Mouse (Mus musculus) forebrain, embryonic 14.5 days (tissue): ENCODE results near the gene Scml4. TPM values are rescaled to one million over a fixed set of nuclear protein-coding genes. Genes with fewer than 3 reads are reported as not detected.

Source experiments
- ATAC-seq: fragments of 200-750 bp; cut with Nextera tagmentation; 2 replicates; pipeline ENCODE4 v1.8.0; 2017; ENCODE audit warnings: mild to moderate bottlenecking, moderate library complexity
- DNase-seq: peaks from one replicate; pipeline ENCODE4 v3.0.0-alpha.2; 2015; ENCODE audit warnings: low spot score
- H3K27ac ChIP-seq: fragments of 300-500 bp; sonication (generic); 2 replicates; pipeline ENCODE4 v1.5.1; 2014; ENCODE audit warnings: low read depth, mild to moderate bottlenecking, control low read depth, low read length, moderate library complexity
- H3K27me3 ChIP-seq: fragments of 300-500 bp; sonication (generic); replicated peaks from 2 replicates; pipeline ENCODE4 v1.6.1; 2014; ENCODE audit warnings: low read length, control low read depth, mixed read lengths; ENCODE audit not compliant: control insufficient read depth, insufficient read depth
- H3K36me3 ChIP-seq: fragments of 300-500 bp; sonication (generic); 2 replicates; pipeline ENCODE4 v1.6.1; 2014; ENCODE audit warnings: low read length, control low read depth; ENCODE audit not compliant: control insufficient read depth, insufficient read depth
- H3K4me1 ChIP-seq: fragments of 300-500 bp; sonication (generic); 2 replicates; pipeline ENCODE4 v1.6.1; 2014; ENCODE audit warnings: antibody characterized with exemption, low read length, control low read depth; ENCODE audit not compliant: control insufficient read depth, insufficient read depth
- H3K4me2 ChIP-seq: fragments of 300-500 bp; sonication (generic); 2 replicates; pipeline ENCODE4 v1.6.1; 2014; ENCODE audit warnings: mild to moderate bottlenecking, control low read depth, low read length
- H3K4me3 ChIP-seq: fragments of 300-500 bp; sonication (generic); 2 replicates; pipeline ENCODE4 v1.5.1; 2014; ENCODE audit warnings: low read depth, low read length, control low read depth
- H3K9ac ChIP-seq: fragments of 300-500 bp; sonication (generic); 2 replicates; pipeline ENCODE4 v1.6.1; 2014; ENCODE audit warnings: mild to moderate bottlenecking, low read length, control low read depth, moderate library complexity
- H3K9me3 ChIP-seq: fragments of 300-500 bp; sonication (generic); replicated peaks from 2 replicates; pipeline ENCODE4 v1.6.1; 2016; ENCODE audit warnings: low read length, control low read depth, mixed read lengths; ENCODE audit not compliant: control insufficient read depth
- whole genome bisulfite sequencing: fragments of 180-500 bp; shearing (Covaris S2); extraction: QIAGEN DNeasy Blood & Tissue Kit; methylation state at CpG from one replicate; pipeline ENCODE4 v1.1.7; 2014; 5-methylcytosine and 5-hydroxymethylcytosine counted together
- polyA plus RNA-seq: library from polyadenylated mRNA; unstranded; fragments of >200 nt; fragmentation: Nextera tagmentation; extraction: Ambion mirVana; gene quantifications from 2 replicates; pipeline ENCODE4 v1.2.1, GENCODE M21; 2014

Gene Scml4
- polyA plus RNA-seq, 1 experiment from 2014 or later = 4.9 TPM

GRCm38 (mm10) chr10:42972504-42973172 is 112.5 kb downstream of the Scml4 start:
- H3K9me3 ChIP-seq = no peaks in the 10 kb centered on the region
- WGBS = 35% methylated on average over 18 of the region's 18 CpGs
- DNase-seq (peak; percentile 85), ATAC-seq (peak; percentile 86; the same call in 1 of the 2 replicates)
- no peak overlapping the region for H3K4me3 ChIP-seq
- H3K27ac ChIP-seq = no peak overlapping the region
- 0 out of 2 replicates have a peak, but pooled peaks cover 2% of the 10 kb centered on the region for H3K4me1 ChIP-seq
- no peaks in the 10 kb centered on the region for H3K36me3 ChIP-seq
- 0 out of 2 replicates have a peak overlapping the region, but pooled peaks have one; percentile 9 for H3K4me2 ChIP-seq
- no peak overlapping the region for H3K9ac ChIP-seq
- H3K27me3 ChIP-seq = no peaks in the 10 kb centered on the region

- no peaks in the 10 kb centered on the region for H3K27me3 ChIP-seq
- H3K9me3 ChIP-seq = no peaks in the 10 kb centered on the region
- ATAC-seq = peak; percentile 2; the same call in 1 of the 2 replicates
- H3K9ac ChIP-seq = no peak overlapping the region
- no peak overlapping the region for H3K4me2 ChIP-seq
- no peaks in the 10 kb centered on the region for H3K4me1 ChIP-seq
- H3K4me3 ChIP-seq = no peak overlapping the region
- no peak for DNase-seq
- no peak overlapping the region for H3K27ac ChIP-seq
- WGBS = 70% methylated on average over 4 of the region's 4 CpGs
- no peaks in the 10 kb centered on the region for H3K36me3 ChIP-seq
Observed at GRCm38 (mm10) chr10:42973537-42973936, 113.4 kb downstream of the Scml4 start.

GRCm38 (mm10) chr10:42976577-42976976 is 116.4 kb downstream of the Scml4 start:
- H3K4me2 ChIP-seq = no peak overlapping the region
- H3K4me3 ChIP-seq = no peak overlapping the region
- no peaks in the 10 kb centered on the region for H3K27me3 ChIP-seq
- DNase-seq (no peak), ATAC-seq (no peak)
- 88% methylated on average over 6 of the region's 6 CpGs for WGBS
- no peak overlapping the region for H3K9ac ChIP-seq
- no peaks in the 10 kb centered on the region for H3K36me3 ChIP-seq
- H3K9me3 ChIP-seq = no peaks in the 10 kb centered on the region
- H3K4me1 ChIP-seq = no peaks in the 10 kb centered on the region
- no peak overlapping the region for H3K27ac ChIP-seq

GRCm38 (mm10) chr10:42978346-42978745 is 118.2 kb downstream of the Scml4 start:
- H3K9me3 ChIP-seq = no peaks in the 10 kb centered on the region
- no peaks in the 10 kb centered on the region for H3K36me3 ChIP-seq
- no peaks in the 10 kb centered on the region for H3K4me1 ChIP-seq
- H3K4me2 ChIP-seq = no peak overlapping the region
- H3K9ac ChIP-seq = no peak overlapping the region
- H3K4me3 ChIP-seq = no peak overlapping the region
- no peak overlapping the region for H3K27ac ChIP-seq
- no peaks in the 10 kb centered on the region for H3K27me3 ChIP-seq
- WGBS = 59% methylated on average over 3 of the region's 3 CpGs
- ATAC-seq = no peak
- DNase-seq = no peak

- Histone ChIP-seq H3K9me3 (no peaks in the 10 kb centered on the region), H3K27me3 (no peaks in the 10 kb centered on the region), H3K27ac (no peak overlapping the region), H3K36me3 (no peaks in the 10 kb centered on the region), H3K9ac (no peak overlapping the region), H3K4me2 (no peak overlapping the region), H3K4me1 (no peaks in the 10 kb centered on the region), H3K4me3 (no peak overlapping the region)
- DNase-seq (peak; percentile 49), ATAC-seq (no peak)
- WGBS = 72% methylated on average over 7 of the region's 7 CpGs
Observed at GRCm38 (mm10) chr10:42980999-42981757, 121.0 kb downstream of the Scml4 start.

GRCm38 (mm10) chr10:42984886-42985285 is 124.7 kb downstream of the Scml4 start:
- Histone ChIP-seq H3K27ac (no peak overlapping the region), H3K9me3 (no peaks in the 10 kb centered on the region), H3K9ac (no peak overlapping the region), H3K4me3 (no peak overlapping the region), H3K4me2 (no peak overlapping the region), H3K36me3 (no peaks in the 10 kb centered on the region), H3K4me1 (no peaks in the 10 kb centered on the region), H3K27me3 (no peaks in the 10 kb centered on the region)
- WGBS = 84% methylated on average over 4 of the region's 4 CpGs
- ATAC-seq = no peak
- no peak for DNase-seq

- ATAC-seq = peak; percentile 61
- Histone ChIP-seq H3K9ac (no peak overlapping the region), H3K4me3 (no peak overlapping the region), H3K27me3 (no peaks in the 10 kb centered on the region), H3K36me3 (no peaks in the 10 kb centered on the region), H3K4me2 (no peak overlapping the region), H3K9me3 (no peaks in the 10 kb centered on the region), H3K27ac (no peak overlapping the region), H3K4me1 (no peaks in the 10 kb centered on the region)
- DNase-seq = peak; percentile 65
- 22% methylated on average over 6 of the region's 6 CpGs for WGBS
Observed at GRCm38 (mm10) chr10:42987594-42988052, 127.5 kb downstream of the Scml4 start.

GRCm38 (mm10) chr10:42988627-42989026 is 128.5 kb downstream of the Scml4 start:
- Histone ChIP-seq H3K9ac (no peak overlapping the region), H3K27me3 (no peaks in the 10 kb centered on the region), H3K27ac (no peak overlapping the region), H3K4me1 (no peaks in the 10 kb centered on the region), H3K4me3 (no peak overlapping the region), H3K9me3 (no peaks in the 10 kb centered on the region), H3K4me2 (no peak overlapping the region), H3K36me3 (no peaks in the 10 kb centered on the region)
- ATAC-seq (no peak), DNase-seq (no peak)
- 48% methylated on average over 15 of the region's 15 CpGs for WGBS

GRCm38 (mm10) chr10:42989910-42990309 is 129.7 kb downstream of the Scml4 start:
- no peak overlapping the region for H3K4me3 ChIP-seq
- H3K27ac ChIP-seq = no peak overlapping the region
- 29% methylated on average over 6 of the region's 6 CpGs for WGBS
- no peaks in the 10 kb centered on the region for H3K36me3 ChIP-seq
- DNase-seq (peak; percentile 74), ATAC-seq (peak; percentile 13; the same call in 1 of the 2 replicates)
- peaks cover 6% of the 10 kb centered on the region; the same call in 1 of the 2 replicates for H3K4me1 ChIP-seq
- no peak overlapping the region for H3K9ac ChIP-seq
- no peaks in the 10 kb centered on the region for H3K27me3 ChIP-seq
- H3K4me2 ChIP-seq = no peak overlapping the region
- no peaks in the 10 kb centered on the region for H3K9me3 ChIP-seq
